Mouse (Mus musculus): ENCODE measurements at regions not wholly inside any gene's neighbourhood (a gene's known extent, or its start where the extent isn't known, plus 50 kb on each side); places are given as distances from the start of the nearest gene placed in this dataset.

GRCm38 (mm10) chrX:96019556-96019955 is 62.8 kb upstream of the Las1l start:
- peak; percentile 5 to 28 for DNase-seq (ENCODE audit: low spot score in 2 of 2)

GRCm38 (mm10) chrX:96020407-96020806 is 63.6 kb upstream of the Las1l start:
- DNase-seq (ENCODE audit: low spot score in 2 of 2) = no peak

DNA sequence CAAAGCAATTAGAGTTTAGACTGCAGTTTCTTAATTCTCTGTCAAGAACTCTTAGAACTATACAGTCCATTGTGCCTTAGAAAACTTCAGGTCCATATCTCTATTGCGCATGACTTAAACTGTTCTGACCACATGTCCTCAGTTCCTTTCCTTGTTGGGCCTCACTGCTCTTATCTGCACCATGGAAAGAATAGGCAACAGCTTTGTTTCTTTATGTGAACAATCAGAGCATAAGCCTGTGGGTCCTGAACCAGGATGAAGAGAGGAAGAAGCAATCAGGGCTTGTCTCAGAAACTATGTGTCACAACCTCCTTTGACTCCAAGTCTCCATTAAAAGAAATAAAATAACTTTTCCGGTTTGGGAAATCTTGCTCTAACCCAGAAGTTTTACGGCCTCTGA is 68.6 kb upstream of the Las1l start:
- DNase-seq (ENCODE audit: low spot score in 2 of 2) = no peak

DNA sequence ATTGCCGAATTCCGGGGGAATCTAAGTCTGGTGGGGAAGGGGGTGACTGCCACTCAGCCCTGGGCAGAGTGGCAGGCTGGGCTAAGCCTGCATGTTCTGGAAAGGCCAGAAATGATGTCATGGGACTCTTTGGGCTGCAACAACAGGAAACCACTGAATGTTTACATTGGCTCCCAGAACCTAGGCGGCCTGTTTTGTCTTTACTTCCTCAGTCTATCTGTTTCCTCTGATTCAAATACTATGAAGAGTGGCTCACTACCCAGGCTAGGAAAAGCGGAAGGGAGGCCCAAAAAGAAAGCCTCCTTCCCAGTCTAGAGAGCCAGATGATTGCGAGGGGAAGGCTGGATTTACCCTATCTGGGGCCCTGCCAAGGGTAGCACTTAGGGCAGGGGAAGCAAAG is 69.1 kb upstream of the Las1l start:
- no peak for DNase-seq (ENCODE audit: low spot score in 2 of 2)

DNA sequence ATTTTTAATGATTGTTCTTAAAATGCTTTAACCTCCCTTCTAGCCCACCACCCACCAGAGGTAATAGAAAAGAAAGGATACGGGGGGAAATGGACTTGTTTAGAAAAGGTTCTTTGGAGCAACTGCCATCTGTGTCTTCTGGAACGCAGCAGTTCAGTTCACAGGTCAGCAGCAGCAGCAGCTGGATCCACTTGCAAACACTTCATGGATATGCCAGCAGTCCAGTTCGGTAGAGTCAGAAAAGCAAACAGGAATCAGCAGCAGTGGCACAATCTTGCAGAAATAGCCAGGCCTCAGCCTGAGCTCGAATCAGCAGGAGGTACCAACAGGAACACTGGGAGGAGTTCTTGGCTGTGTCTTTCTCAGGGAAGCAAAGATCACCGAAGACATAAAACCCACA is 64.3 kb upstream of the Msn start:
- no peak for DNase-seq (ENCODE audit: low spot score in 2 of 2)

DNA sequence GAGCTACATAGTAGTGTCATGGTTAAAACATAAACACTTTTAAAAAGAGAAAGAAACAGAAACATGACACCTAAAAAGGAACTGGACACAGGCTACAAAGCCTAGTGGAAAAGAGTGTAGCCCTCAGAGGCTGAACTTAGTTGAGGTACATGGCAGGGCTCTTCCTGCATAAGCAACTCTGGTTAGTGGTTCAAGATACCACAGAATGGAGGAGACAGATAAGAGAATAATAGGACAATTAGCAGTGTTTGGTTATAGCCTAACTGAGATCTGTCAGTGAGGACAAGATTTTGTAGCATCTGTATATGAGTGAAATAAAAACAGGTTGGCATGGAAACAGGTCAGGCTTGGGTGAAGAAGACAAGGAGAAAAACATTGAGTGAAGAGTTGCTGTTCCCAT is 60.5 kb upstream of the Msn start:
- no peak for DNase-seq (ENCODE audit: low spot score in 2 of 2)

- DNase-seq (ENCODE audit: low spot score in 2 of 2) = no peak
Observed at GRCm38 (mm10) chrX:96042193-96042592, 53.6 kb upstream of the Msn start.
